Mouse (Mus musculus): Measurements from ENCODE around the gene Cacna1c. TPM values are rescaled to one million over a fixed set of nuclear protein-coding genes. Genes with fewer than 3 reads are reported as not detected.

Gene Cacna1c
- total and polyA plus RNA-seq, 2 experiments from 2014 or later, result 5.1 to 39.4 TPM

- H3K27me3 ChIP-seq (ENCODE audit: insufficient read depth, low read length), result no peaks in the 10 kb centered on the region
- ATAC-seq, result no peak
- WGBS, result 89% methylated on average over 9 of the region's 9 CpGs
Observed at GRCm38 (mm10) chr6:118994272-118995061, 201.8 kb downstream of the Cacna1c start.

GRCm38 (mm10) chr6:118992391-118992790 lies 203.8 kb downstream of the Cacna1c start:
- Histone ChIP-seq H3K27me3 (ENCODE audit: insufficient read depth, low read length) (no peaks in the 10 kb centered on the region), H3K36me3 (ENCODE audit: insufficient read depth, low read length) (no peaks in the 10 kb centered on the region), H3K4me1 (ENCODE audit: insufficient read depth, low read length) (no peaks in the 10 kb centered on the region), H3K27ac (no peak overlapping the region), H3K9ac (replicated peaks; ENCODE audit: low read length) (no peak overlapping the region), H3K4me3 (ENCODE audit: low read length) (no peak overlapping the region), H3K4me2 (ENCODE audit: low read depth, low read length) (no peak overlapping the region), H3K9me3 (ENCODE audit: low read length) (no peaks in the 10 kb centered on the region)
- no peak for TF ChIP-seq CTCF (IDR thresholded peaks at IDR 0.05; ENCODE audit: low read depth)
- WGBS, result 79% methylated on average over 6 of the region's 6 CpGs
- ATAC-seq, result no peak
- DNase-seq (ENCODE audit: low spot score), result no peak

More at GRCm38 (mm10) chr6:118994272-118995061, 201.8 kb downstream of the Cacna1c start:
- no peak overlapping the region for H3K27ac ChIP-seq
- H3K4me1 ChIP-seq (ENCODE audit: insufficient read depth, low read length), result no peaks in the 10 kb centered on the region
- no peak for TF ChIP-seq CTCF (IDR thresholded peaks at IDR 0.05; ENCODE audit: low read depth)
- H3K4me2 ChIP-seq (ENCODE audit: low read depth, low read length), result no peak overlapping the region
- no peak overlapping the region for H3K4me3 ChIP-seq (ENCODE audit: low read length)
- H3K36me3 ChIP-seq (ENCODE audit: insufficient read depth, low read length), result no peaks in the 10 kb centered on the region
- DNase-seq (ENCODE audit: low spot score), result no peak
- no peak overlapping the region for H3K9ac ChIP-seq (replicated peaks; ENCODE audit: low read length)
- H3K9me3 ChIP-seq (ENCODE audit: low read length), result no peaks in the 10 kb centered on the region

- Histone ChIP-seq H3K9me3 (ENCODE audit: low read length) (no peaks in the 10 kb centered on the region), H3K36me3 (ENCODE audit: insufficient read depth, low read length) (no peaks in the 10 kb centered on the region), H3K4me3 (ENCODE audit: low read length) (no peak overlapping the region), H3K27me3 (ENCODE audit: insufficient read depth, low read length) (no peaks in the 10 kb centered on the region), H3K9ac (replicated peaks; ENCODE audit: low read length) (no peak overlapping the region), H3K27ac (no peak overlapping the region), H3K4me2 (ENCODE audit: low read depth, low read length) (no peak overlapping the region), H3K4me1 (ENCODE audit: insufficient read depth, low read length) (no peaks in the 10 kb centered on the region)
- 72% methylated on average over 9 of the region's 9 CpGs for WGBS
- DNase-seq (ENCODE audit: low spot score) (no peak), ATAC-seq (no peak)
- TF ChIP-seq CTCF (IDR thresholded peaks at IDR 0.05; ENCODE audit: low read depth), result no peak
Observed at GRCm38 (mm10) chr6:118989999-118990776, 206.0 kb downstream of the Cacna1c start.

- Histone ChIP-seq H3K4me2 (ENCODE audit: low read depth, low read length) (no peak overlapping the region), H3K4me3 (ENCODE audit: low read length) (no peak overlapping the region), H3K27ac (no peak overlapping the region), H3K36me3 (ENCODE audit: insufficient read depth, low read length) (no peaks in the 10 kb centered on the region), H3K4me1 (ENCODE audit: insufficient read depth, low read length) (no peaks in the 10 kb centered on the region), H3K27me3 (ENCODE audit: insufficient read depth, low read length) (no peaks in the 10 kb centered on the region), H3K9me3 (ENCODE audit: low read length) (no peaks in the 10 kb centered on the region), H3K9ac (replicated peaks; ENCODE audit: low read length) (no peak overlapping the region)
- no peak for DNase-seq (ENCODE audit: low spot score)
- ATAC-seq, result no peak
- whole genome bisulfite sequencing, result 48% methylated on average over 11 of the region's 11 CpGs
- no peak for TF ChIP-seq CTCF (IDR thresholded peaks at IDR 0.05; ENCODE audit: low read depth)
Observed at GRCm38 (mm10) chr6:118984181-118984901, 211.9 kb downstream of the Cacna1c start.

GRCm38 (mm10) chr6:118983471-118984040 lies 212.7 kb downstream of the Cacna1c start:
- Histone ChIP-seq H3K4me2 (ENCODE audit: low read depth, low read length) (no peak overlapping the region), H3K9ac (replicated peaks; ENCODE audit: low read length) (no peak overlapping the region), H3K4me1 (ENCODE audit: insufficient read depth, low read length) (peaks cover 3% of the 10 kb centered on the region; the same call in 1 of the 2 replicates), H3K9me3 (ENCODE audit: low read length) (no peaks in the 10 kb centered on the region), H3K4me3 (ENCODE audit: low read length) (no peak overlapping the region), H3K27me3 (ENCODE audit: insufficient read depth, low read length) (no peaks in the 10 kb centered on the region), H3K27ac (no peak overlapping the region), H3K36me3 (ENCODE audit: insufficient read depth, low read length) (no peaks in the 10 kb centered on the region)
- WGBS, result 88% methylated on average over 8 of the region's 8 CpGs
- DNase-seq (ENCODE audit: low spot score) (no peak), ATAC-seq (no peak)
- no peak for TF ChIP-seq CTCF (IDR thresholded peaks at IDR 0.05; ENCODE audit: low read depth)

- peak; percentile 8 for DNase-seq (ENCODE audit: low spot score)
- no peak for TF ChIP-seq CTCF (IDR thresholded peaks at IDR 0.05; ENCODE audit: low read depth)
- no peak overlapping the region for H3K27ac ChIP-seq
- H3K27me3 ChIP-seq (ENCODE audit: insufficient read depth, low read length), result no peaks in the 10 kb centered on the region
- WGBS, result 63% methylated on average over 12 of the region's 12 CpGs
- peaks cover 20% of the 10 kb centered on the region for H3K4me1 ChIP-seq (ENCODE audit: insufficient read depth, low read length)
- no peak for ATAC-seq
- no peak overlapping the region for H3K4me2 ChIP-seq (ENCODE audit: low read depth, low read length)
- H3K4me3 ChIP-seq (ENCODE audit: low read length), result no peak overlapping the region
- H3K9ac ChIP-seq (replicated peaks; ENCODE audit: low read length), result no peak overlapping the region
- H3K36me3 ChIP-seq (ENCODE audit: insufficient read depth, low read length), result no peaks in the 10 kb centered on the region
- H3K9me3 ChIP-seq (ENCODE audit: low read length), result no peaks in the 10 kb centered on the region
Observed at GRCm38 (mm10) chr6:118980265-118980664, 216.0 kb downstream of the Cacna1c start.

All from hindbrain, postnatal 0 days (tissue).